Mouse (Mus musculus) lung, postnatal 0 days (tissue): ENCODE data around the gene Stat5a. TPM values are rescaled to one million over a fixed set of nuclear protein-coding genes. Genes with fewer than 3 reads are reported as not detected.
A peak's percentile ranks its signal among the peaks of the same experiment; 100 is the strongest.

Experiments used
- ATAC-seq: fragments of 200-750 bp; cut with Nextera tagmentation; 2 replicates; pipeline ENCODE4 v1.8.0; 2017; ENCODE audit warnings: moderate library complexity
- DNase-seq: peaks from one replicate; pipeline ENCODE4 v3.0.0-alpha.2; 2016; ENCODE audit warnings: low spot score
- H3K27ac ChIP-seq: fragments of 300-500 bp; sonication (generic); 2 replicates; pipeline ENCODE4 v1.5.1; 2014; ENCODE audit warnings: antibody characterized with exemption, mild to moderate bottlenecking, low read length, mixed read lengths
- H3K27me3 ChIP-seq: fragments of 300-500 bp; sonication (generic); replicated peaks from 2 replicates; pipeline ENCODE4 v1.6.1; 2014; ENCODE audit warnings: low read length, mixed read lengths; ENCODE audit not compliant: insufficient read depth
- H3K36me3 ChIP-seq: fragments of 300-500 bp; sonication (generic); 2 replicates; pipeline ENCODE4 v1.6.1; 2014; ENCODE audit warnings: low read length, mixed read lengths; ENCODE audit not compliant: insufficient read depth
- H3K4me1 ChIP-seq: fragments of 300-500 bp; sonication (generic); 2 replicates; pipeline ENCODE4 v1.6.1; 2014; ENCODE audit warnings: antibody characterized with exemption, low read depth, low read length, mixed read lengths; ENCODE audit not compliant: insufficient read depth
- H3K4me2 ChIP-seq: fragments of 300-500 bp; sonication (generic); replicated peaks from 2 replicates; pipeline ENCODE4 v1.6.1; 2014; ENCODE audit warnings: low read depth, mild to moderate bottlenecking, low read length, moderate library complexity, mixed read lengths
- H3K4me3 ChIP-seq: fragments of 300-500 bp; sonication (generic); 2 replicates; pipeline ENCODE4 v1.5.1; 2014; ENCODE audit warnings: low read depth, low read length
- H3K9ac ChIP-seq: fragments of 300-500 bp; sonication (generic); replicated peaks from 2 replicates; pipeline ENCODE4 v1.6.1; 2014; ENCODE audit warnings: low read depth, mild to moderate bottlenecking
- H3K9me3 ChIP-seq: fragments of 300-500 bp; sonication (generic); 2 replicates; pipeline ENCODE4 v1.6.1; 2016; ENCODE audit warnings: low read length, mixed read lengths
- CTCF ChIP-seq: IDR thresholded peaks from 2 replicates; pipeline ENCODE4 v1.5.1; 2016; ENCODE audit warnings: antibody characterized with exemption, mild to moderate bottlenecking
- EP300 ChIP-seq: IDR thresholded peaks from 2 replicates; pipeline ENCODE4 v1.6.1; 2016; ENCODE audit warnings: antibody characterized with exemption, mild to moderate bottlenecking, control low read depth
- WGBS: fragments of 180-500 bp; shearing (Covaris S2); extraction: QIAGEN DNeasy Blood & Tissue Kit; methylation state at CpG from one replicate; pipeline ENCODE4 v1.1.7; 2014; 5-methylcytosine and 5-hydroxymethylcytosine counted together
- polyA plus RNA-seq: library from polyadenylated mRNA; unstranded; fragments of >200 nt; fragmentation: Nextera tagmentation; extraction: Ambion mirVana; gene quantifications from 2 replicates; pipeline ENCODE4 v1.2.1, GENCODE M21; 2015

The Stat5a gene
- polyA plus RNA-seq, 1 experiment from 2014 or later = 7.1 TPM

- H3K27ac ChIP-seq = peak overlapping the region; percentile 86
- WGBS = 35% methylated on average over 6 of the region's 6 CpGs
- no peak for ATAC-seq
Measured at GRCm38 (mm10) chr11:100848789-100849379, 10.3 kb upstream of the Stat5a start.

GRCm38 (mm10) chr11:100849456-100850037 lies 9.6 kb upstream of the Stat5a start:
- peak overlapping the region; percentile 90 for H3K4me3 ChIP-seq
- H3K27me3 ChIP-seq = no peaks in the 10 kb centered on the region
- H3K9ac ChIP-seq = peak overlapping the region; percentile 93
- H3K36me3 ChIP-seq = no peaks in the 10 kb centered on the region
- DNase-seq (peak; percentile 38), ATAC-seq (no peak)
- H3K9me3 ChIP-seq = no peaks in the 10 kb centered on the region
- H3K27ac ChIP-seq = peak overlapping the region; percentile 86
- H3K4me2 ChIP-seq = peak overlapping the region; percentile 91
- TF ChIP-seq CTCF = no peak
- TF ChIP-seq EP300 = no peak
- H3K4me1 ChIP-seq = peaks cover 6% of the 10 kb centered on the region; the same call in 1 of the 2 replicates
- 2% methylated on average over 13 of the region's 13 CpGs for WGBS

More at GRCm38 (mm10) chr11:100848789-100849379, 10.3 kb upstream of the Stat5a start:
- H3K9me3 ChIP-seq = no peaks in the 10 kb centered on the region
- peak overlapping the region; percentile 90 for H3K4me3 ChIP-seq
- DNase-seq = no peak
- H3K36me3 ChIP-seq = no peaks in the 10 kb centered on the region
- TF ChIP-seq CTCF (no peak), EP300 (no peak)
- peaks cover 6% of the 10 kb centered on the region; the same call in 1 of the 2 replicates for H3K4me1 ChIP-seq
- H3K4me2 ChIP-seq = peak overlapping the region; percentile 91
- peak overlapping the region; percentile 93; the same call in 1 of the 2 replicates for H3K9ac ChIP-seq
- no peaks in the 10 kb centered on the region for H3K27me3 ChIP-seq

GRCm38 (mm10) chr11:100850038-100850777 lies 8.9 kb upstream of the Stat5a start, which contains the start of gene Stat5b:
Gene Stat5b, minus strand, starts transcription at chr11:100850724.
- peak; percentile 87 for DNase-seq

GRCm38 (mm10) chr11:100850778-100851528 lies 8.2 kb upstream of the Stat5a start:
- Histone ChIP-seq H3K4me3 (peak overlapping the region; percentile 90), H3K27me3 (no peaks in the 10 kb centered on the region), H3K36me3 (no peaks in the 10 kb centered on the region), H3K4me2 (peak overlapping the region; percentile 91), H3K27ac (peak overlapping the region; percentile 86), H3K4me1 (peaks cover 6% of the 10 kb centered on the region; the same call in 1 of the 2 replicates), H3K9me3 (no peaks in the 10 kb centered on the region), H3K9ac (peak overlapping the region; percentile 93)
- ATAC-seq (peak; percentile 25), DNase-seq (peak; percentile 58)
- TF ChIP-seq EP300 (no peak), CTCF (no peak)
- WGBS = 1% methylated on average over 33 of the region's 33 CpGs

More at GRCm38 (mm10) chr11:100850038-100850777, 8.9 kb upstream of the Stat5a start, which contains the start of gene Stat5b:
- Histone ChIP-seq H3K36me3 (no peaks in the 10 kb centered on the region), H3K27me3 (no peaks in the 10 kb centered on the region), H3K4me1 (peaks cover 6% of the 10 kb centered on the region; the same call in 1 of the 2 replicates), H3K27ac (peak within 1 kb of the TSS; percentile 86), H3K4me3 (peak within 1 kb of the TSS; percentile 90), H3K4me2 (peak within 1 kb of the TSS; percentile 91), H3K9me3 (no peaks in the 10 kb centered on the region), H3K9ac (peak within 1 kb of the TSS; percentile 93)
- TF ChIP-seq EP300 (no peak), CTCF (no peak)
- 0% methylated on average over 24 of the region's 104 CpGs for WGBS
- ATAC-seq = peak; percentile 87

- Histone ChIP-seq H3K4me1 (peaks cover 6% of the 10 kb centered on the region; the same call in 1 of the 2 replicates), H3K9ac (no peak overlapping the region), H3K4me3 (no peak overlapping the region), H3K9me3 (no peaks in the 10 kb centered on the region), H3K4me2 (no peak overlapping the region), H3K27ac (no peak overlapping the region), H3K27me3 (no peaks in the 10 kb centered on the region), H3K36me3 (no peaks in the 10 kb centered on the region)
- no peak for DNase-seq
- TF ChIP-seq CTCF (no peak), EP300 (no peak)
- 76% methylated on average over 2 of the region's 2 CpGs for WGBS
- ATAC-seq = no peak
Measured at GRCm38 (mm10) chr11:100852088-100852487, 7.1 kb upstream of the Stat5a start.
